Mouse (Mus musculus) thymus, adult 2 months (tissue): ENCODE measurements around the gene Nxt1. TPM values are rescaled to one million over a fixed set of nuclear protein-coding genes. Genes with fewer than 3 reads are reported as not detected.

Source experiments
- DNase-seq: peaks from one replicate; pipeline ENCODE4 v3.0.0; 2021
- H3K27ac ChIP-seq: fragments of 200-500 bp; 2 replicates; pipeline ENCODE4 v1.5.1; 2012; ENCODE audit warnings: low read length, control low read depth; ENCODE audit not compliant: control insufficient read depth, insufficient read depth
- H3K27me3 ChIP-seq: fragments of 200-500 bp; 2 replicates; pipeline ENCODE4 v1.6.1; 2012; ENCODE audit warnings: mild to moderate bottlenecking, low read length, moderate library complexity, mixed read lengths; ENCODE audit not compliant: control insufficient read depth, insufficient read depth
- H3K36me3 ChIP-seq: fragments of 200-500 bp; 2 replicates; pipeline ENCODE4 v1.6.1; 2012; ENCODE audit warnings: mild to moderate bottlenecking, low read length, moderate library complexity; ENCODE audit not compliant: control insufficient read depth, insufficient read depth
- H3K4me1 ChIP-seq: fragments of 200-500 bp; replicated peaks from 2 replicates; pipeline ENCODE4 v1.6.1; 2012; ENCODE audit warnings: low read length; ENCODE audit not compliant: control insufficient read depth, insufficient read depth
- H3K4me3 ChIP-seq: fragments of 200-500 bp; 2 replicates; pipeline ENCODE4 v1.5.1; 2012; ENCODE audit warnings: mild to moderate bottlenecking, low read length, control low read depth, moderate library complexity; ENCODE audit not compliant: control insufficient read depth, insufficient read depth
- CTCF ChIP-seq: fragments of 200-500 bp; IDR thresholded peaks from 2 replicates; pipeline ENCODE4 v1.5.1; 2012; ENCODE audit warnings: mild to moderate bottlenecking, control low read depth, low read length, moderate library complexity, borderline replicate concordance; ENCODE audit not compliant: control insufficient read depth, poor library complexity, insufficient read depth; ENCODE audit errors: extremely low read depth
- POLR2A ChIP-seq: fragments of 200-500 bp; IDR thresholded peaks from 2 replicates; pipeline ENCODE4 v1.6.1; 2012; ENCODE audit warnings: mild to moderate bottlenecking, low read length, control low read depth, moderate library complexity; ENCODE audit not compliant: control insufficient read depth, poor library complexity, insufficient read depth; ENCODE audit errors: extremely low read depth
- WGBS: fragments of 180-500 bp; shearing (Covaris S2); methylation state at CpG from one replicate; pipeline ENCODE4 v1.1.7; 2018; 5-methylcytosine and 5-hydroxymethylcytosine counted together
- polyA plus RNA-seq: library from polyadenylated mRNA; depleted of rRNA; stranded (reverse); fragments of >200 nt; gene quantifications from 2 replicates; pipeline ENCODE4 v1.2.3, GENCODE M21; 2012; rRNA removed

Gene Nxt1
- 61.8 and 63.3 TPM in 2 replicates for polyA plus RNA-seq

- 0 out of 2 replicates have a peak, but pooled peaks have one; percentile 45 for TF ChIP-seq CTCF
- TF ChIP-seq POLR2A: peak; percentile 90
- peaks cover 14% of the 10 kb centered on the region for H3K36me3 ChIP-seq
- H3K4me1 ChIP-seq: peaks cover 4% of the 10 kb centered on the region; the same call in 1 of the 2 replicates
- DNase-seq: peak; percentile 100
- 0 out of 2 replicates have a peak within 1 kb of the TSS, but pooled peaks have one; percentile 2 for H3K27ac ChIP-seq
- peak within 1 kb of the TSS; percentile 69 for H3K4me3 ChIP-seq
- H3K27me3 ChIP-seq: no peaks in the 10 kb centered on the region
- WGBS: under 1% methylated on average over 58 of the region's 58 CpGs
Observed at GRCm38 (mm10) chr2:148672199-148673096, at the start of gene Nxt1. Nxt1 (plus strand) TSS chr2:148672601.

- no peak for DNase-seq
- Histone ChIP-seq H3K27ac (no peak overlapping the region), H3K36me3 (no peaks in the 10 kb centered on the region), H3K4me1 (no peaks in the 10 kb centered on the region), H3K4me3 (no peak overlapping the region), H3K27me3 (no peaks in the 10 kb centered on the region)
- 80% methylated on average over 2 of the region's 2 CpGs for WGBS
- no peak for TF ChIP-seq POLR2A
- no peak for TF ChIP-seq CTCF
Observed at GRCm38 (mm10) chr2:148623067-148623466, 49.3 kb upstream of the Nxt1 start.

GRCm38 (mm10) chr2:148624484-148624883, 47.9 kb upstream of the Nxt1 start:
- DNase-seq: no peak
- no peaks in the 10 kb centered on the region for H3K36me3 ChIP-seq
- no peaks in the 10 kb centered on the region for H3K4me1 ChIP-seq
- no peak overlapping the region for H3K27ac ChIP-seq
- WGBS: 14% methylated on average over 3 of the region's 3 CpGs
- H3K27me3 ChIP-seq: no peaks in the 10 kb centered on the region
- TF ChIP-seq POLR2A (no peak), CTCF (no peak)
- no peak overlapping the region for H3K4me3 ChIP-seq

GRCm38 (mm10) chr2:148627011-148627471, 45.4 kb upstream of the Nxt1 start:
- no peak overlapping the region for H3K27ac ChIP-seq
- DNase-seq: no peak

GRCm38 (mm10) chr2:148631011-148631410, 41.4 kb upstream of the Nxt1 start:
- Histone ChIP-seq H3K27me3 (no peaks in the 10 kb centered on the region), H3K27ac (no peak overlapping the region), H3K4me3 (no peak overlapping the region), H3K4me1 (no peaks in the 10 kb centered on the region), H3K36me3 (no peaks in the 10 kb centered on the region)
- WGBS: 95% methylated on average over 2 of the region's 2 CpGs
- TF ChIP-seq CTCF (no peak), POLR2A (no peak)
- no peak for DNase-seq

More at GRCm38 (mm10) chr2:148627011-148627471, 45.4 kb upstream of the Nxt1 start:
- no peak overlapping the region for H3K4me3 ChIP-seq
- TF ChIP-seq CTCF (no peak), POLR2A (no peak)
- no peaks in the 10 kb centered on the region for H3K36me3 ChIP-seq
- H3K27me3 ChIP-seq: no peaks in the 10 kb centered on the region
- WGBS: 84% methylated on average over 3 of the region's 3 CpGs
- no peaks in the 10 kb centered on the region for H3K4me1 ChIP-seq

GRCm38 (mm10) chr2:148631602-148632001, 40.8 kb upstream of the Nxt1 start:
- no peak for TF ChIP-seq CTCF
- no peak for TF ChIP-seq POLR2A
- Histone ChIP-seq H3K4me1 (no peaks in the 10 kb centered on the region), H3K27ac (no peak overlapping the region), H3K4me3 (no peak overlapping the region), H3K27me3 (no peaks in the 10 kb centered on the region), H3K36me3 (no peaks in the 10 kb centered on the region)
- 94% methylated on average over 3 of the region's 3 CpGs for WGBS
- DNase-seq: no peak
